Mouse (Mus musculus) midbrain, embryonic 12.5 days (tissue): ENCODE measurements at regions not wholly inside any gene's neighbourhood (a gene's known extent, or its start where the extent isn't known, plus 50 kb on each side); places are given as distances from the start of the nearest gene placed in this dataset.

Source experiments
- ATAC-seq: fragments of 200-750 bp; cut with Nextera tagmentation; 2 replicates; pipeline ENCODE4 v1.8.0; 2017; ENCODE audit warnings: low read depth, moderate TSS enrichment, moderate library complexity; ENCODE audit not compliant: low FRiP score
- H3K27ac ChIP-seq: fragments of 300-500 bp; sonication (generic); replicated peaks from 2 replicates; pipeline ENCODE4 v1.5.1; 2016; ENCODE audit warnings: mild to moderate bottlenecking
- H3K27me3 ChIP-seq: fragments of 300-500 bp; sonication (generic); 2 replicates; pipeline ENCODE4 v1.6.1; 2016; ENCODE audit warnings: mild to moderate bottlenecking
- H3K36me3 ChIP-seq: fragments of 300-500 bp; sonication (generic); 2 replicates; pipeline ENCODE4 v1.6.1; 2016
- H3K4me1 ChIP-seq: fragments of 300-500 bp; sonication (generic); 2 replicates; pipeline ENCODE4 v1.6.1; 2016
- H3K4me2 ChIP-seq: fragments of 300-500 bp; sonication (generic); replicated peaks from 2 replicates; pipeline ENCODE4 v1.6.1; 2016; ENCODE audit warnings: mild to moderate bottlenecking, moderate library complexity
- H3K4me3 ChIP-seq: fragments of 300-500 bp; sonication (generic); 2 replicates; pipeline ENCODE4 v1.5.1; 2016; ENCODE audit warnings: mild to moderate bottlenecking
- H3K9ac ChIP-seq: fragments of 300-500 bp; sonication (generic); replicated peaks from 2 replicates; pipeline ENCODE4 v1.6.1; 2016; ENCODE audit warnings: mild to moderate bottlenecking, moderate library complexity
- H3K9me3 ChIP-seq: fragments of 300-500 bp; sonication (generic); 2 replicates; pipeline ENCODE4 v1.6.1; 2016; ENCODE audit warnings: mild to moderate bottlenecking
- WGBS: fragments of 180-500 bp; shearing (Covaris S2); methylation state at CpG from one replicate; pipeline ENCODE4 v1.1.7; 2016; 5-methylcytosine and 5-hydroxymethylcytosine counted together

DNA sequence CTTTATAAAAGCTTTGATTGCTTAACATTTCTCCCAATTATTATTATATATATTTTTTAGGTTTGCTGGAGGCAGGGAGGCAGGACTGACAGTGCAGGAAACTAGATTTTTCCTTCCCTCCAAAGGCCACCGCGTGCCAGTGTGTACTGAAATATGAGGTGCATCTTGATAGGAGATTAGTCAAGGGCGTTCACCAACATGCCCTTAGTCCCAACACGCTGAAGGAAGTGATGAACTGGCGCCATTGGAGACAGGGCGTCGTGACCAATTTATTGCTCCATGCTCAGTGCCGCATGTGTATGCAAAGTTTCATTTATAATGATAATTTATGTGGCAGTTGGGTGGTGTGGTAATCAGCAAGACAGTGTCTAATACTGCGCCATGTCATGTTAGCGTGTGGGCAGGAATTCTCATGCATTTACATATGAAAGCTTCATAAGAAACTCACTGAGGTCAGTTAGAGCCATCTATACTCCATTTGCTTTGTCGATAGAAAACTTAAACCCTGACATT is 66.2 kb downstream of the Isl1 start:
- H3K4me3 ChIP-seq, result no peak overlapping the region
- no peaks in the 10 kb centered on the region for H3K9me3 ChIP-seq
- WGBS, result 81% methylated on average over 11 of the region's 11 CpGs
- H3K27ac ChIP-seq, result no peak overlapping the region
- H3K9ac ChIP-seq, result no peak overlapping the region
- ATAC-seq, result peak; percentile 76
- no peak overlapping the region for H3K4me2 ChIP-seq
- no peaks in the 10 kb centered on the region for H3K27me3 ChIP-seq
- no peaks in the 10 kb centered on the region for H3K36me3 ChIP-seq
- H3K4me1 ChIP-seq, result no peaks in the 10 kb centered on the region

- ATAC-seq, result no peak
- Histone ChIP-seq H3K27me3 (no peaks in the 10 kb centered on the region), H3K4me2 (no peak overlapping the region), H3K4me3 (no peak overlapping the region), H3K9ac (no peak overlapping the region), H3K27ac (no peak overlapping the region), H3K4me1 (0 out of 2 replicates have a peak, but pooled peaks cover 2% of the 10 kb centered on the region), H3K9me3 (no peaks in the 10 kb centered on the region), H3K36me3 (no peaks in the 10 kb centered on the region)
- 48% methylated on average over 3 of the region's 3 CpGs for WGBS
Measured at GRCm38 (mm10) chr13:116215101-116215500, 94.4 kb downstream of the Isl1 start.

GRCm38 (mm10) chr13:116213843-116214829 is 95.4 kb downstream of the Isl1 start:
- Histone ChIP-seq H3K9me3 (no peaks in the 10 kb centered on the region), H3K4me2 (no peak overlapping the region), H3K27ac (no peak overlapping the region), H3K9ac (no peak overlapping the region), H3K27me3 (no peaks in the 10 kb centered on the region), H3K4me3 (no peak overlapping the region), H3K36me3 (no peaks in the 10 kb centered on the region), H3K4me1 (0 out of 2 replicates have a peak, but pooled peaks cover 2% of the 10 kb centered on the region)
- peak; percentile 69; the same call in 1 of the 2 replicates for ATAC-seq
- WGBS, result 51% methylated on average over 6 of the region's 6 CpGs

GRCm38 (mm10) chr13:116201177-116201920 is 108.1 kb downstream of the Isl1 start:
- Histone ChIP-seq H3K27ac (no peak overlapping the region), H3K9ac (no peak overlapping the region), H3K4me3 (peak overlapping the region; percentile 18), H3K4me1 (0 out of 2 replicates have a peak, but pooled peaks cover 2% of the 10 kb centered on the region), H3K27me3 (no peaks in the 10 kb centered on the region), H3K36me3 (no peaks in the 10 kb centered on the region), H3K4me2 (peak overlapping the region; percentile 44), H3K9me3 (no peaks in the 10 kb centered on the region)
- peak; percentile 92 for ATAC-seq
- WGBS, result 1% methylated on average over 11 of the region's 11 CpGs

GRCm38 (mm10) chr13:116187059-116187458 is 122.4 kb downstream of the Isl1 start:
- H3K36me3 ChIP-seq, result no peaks in the 10 kb centered on the region
- H3K27me3 ChIP-seq, result no peaks in the 10 kb centered on the region
- H3K4me1 ChIP-seq, result no peaks in the 10 kb centered on the region
- ATAC-seq, result no peak
- WGBS, result 76% methylated on average over 7 of the region's 7 CpGs
- H3K9me3 ChIP-seq, result no peaks in the 10 kb centered on the region
- no peak overlapping the region for H3K4me3 ChIP-seq
- H3K9ac ChIP-seq, result no peak overlapping the region
- H3K27ac ChIP-seq, result no peak overlapping the region
- H3K4me2 ChIP-seq, result no peak overlapping the region

GRCm38 (mm10) chr13:116177781-116178180 is 131.7 kb downstream of the Isl1 start:
- Histone ChIP-seq H3K27ac (no peak overlapping the region), H3K4me2 (no peak overlapping the region), H3K4me3 (no peak overlapping the region), H3K27me3 (peaks cover 13% of the 10 kb centered on the region), H3K36me3 (no peaks in the 10 kb centered on the region), H3K4me1 (no peaks in the 10 kb centered on the region), H3K9me3 (no peaks in the 10 kb centered on the region), H3K9ac (no peak overlapping the region)
- WGBS, result 28% methylated on average over 3 of the region's 3 CpGs
- ATAC-seq, result no peak

DNA sequence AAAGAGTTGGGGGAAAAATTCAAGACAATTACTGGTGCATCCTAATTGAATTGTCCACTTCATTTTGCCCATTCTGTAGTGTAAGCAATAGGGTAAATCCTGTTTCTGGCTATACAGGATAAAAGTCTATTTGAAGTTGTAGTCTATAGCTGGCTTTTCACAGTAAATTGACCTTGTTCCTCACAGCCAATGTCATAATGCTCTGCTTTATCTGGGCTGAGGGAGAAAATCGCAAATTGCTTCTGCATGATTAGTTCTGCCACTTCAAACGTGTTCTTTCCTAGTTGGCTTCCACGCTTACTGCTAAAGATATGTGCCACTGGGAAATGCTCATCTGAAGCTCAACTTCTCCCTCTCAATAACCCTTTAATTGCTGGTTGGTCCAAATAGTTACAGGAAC is 134.5 kb downstream of the Isl1 start:
- H3K9me3 ChIP-seq, result no peaks in the 10 kb centered on the region
- H3K9ac ChIP-seq, result no peak overlapping the region
- H3K4me3 ChIP-seq, result no peak overlapping the region
- no peaks in the 10 kb centered on the region for H3K36me3 ChIP-seq
- peaks cover 20% of the 10 kb centered on the region for H3K27me3 ChIP-seq
- no peaks in the 10 kb centered on the region for H3K4me1 ChIP-seq
- WGBS, result 2% methylated on average over 3 of the region's 3 CpGs
- ATAC-seq, result peak; percentile 58; the same call in 1 of the 2 replicates
- H3K27ac ChIP-seq, result no peak overlapping the region
- H3K4me2 ChIP-seq, result no peak overlapping the region

DNA sequence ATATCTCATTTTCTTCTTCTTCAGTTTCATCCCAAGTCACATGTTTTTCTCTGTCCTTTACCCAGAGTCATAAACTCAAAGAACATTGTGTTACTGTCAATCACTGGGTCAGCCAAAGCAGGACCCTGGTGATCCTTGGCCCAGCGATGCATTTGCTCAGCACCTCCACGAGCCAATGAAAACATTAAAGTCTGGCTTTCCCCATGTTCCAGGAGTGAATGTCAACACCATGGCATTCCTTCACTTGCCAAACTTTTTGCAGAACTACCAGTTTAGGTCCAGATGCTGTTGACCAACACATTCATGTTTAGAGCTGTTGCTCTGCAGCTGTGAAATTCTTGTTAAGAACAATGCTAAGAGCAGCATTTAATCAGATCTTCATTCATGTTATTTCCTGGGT is 135.6 kb downstream of the Isl1 start:
- no peak overlapping the region for H3K4me2 ChIP-seq
- H3K36me3 ChIP-seq, result no peaks in the 10 kb centered on the region
- H3K4me1 ChIP-seq, result no peaks in the 10 kb centered on the region
- no peak for ATAC-seq
- no peak overlapping the region for H3K9ac ChIP-seq
- peaks cover 16% of the 10 kb centered on the region for H3K27me3 ChIP-seq
- H3K4me3 ChIP-seq, result no peak overlapping the region
- H3K27ac ChIP-seq, result no peak overlapping the region
- H3K9me3 ChIP-seq, result no peaks in the 10 kb centered on the region
- 42% methylated on average over 2 of the region's 2 CpGs for WGBS

GRCm38 (mm10) chr13:116143022-116143421 is 166.5 kb downstream of the Isl1 start:
- H3K27ac ChIP-seq, result no peak overlapping the region
- no peaks in the 10 kb centered on the region for H3K4me1 ChIP-seq
- no peak overlapping the region for H3K9ac ChIP-seq
- WGBS, result 82% methylated on average over 5 of the region's 5 CpGs
- H3K36me3 ChIP-seq, result no peaks in the 10 kb centered on the region
- no peak overlapping the region for H3K4me2 ChIP-seq
- ATAC-seq, result no peak
- H3K27me3 ChIP-seq, result no peaks in the 10 kb centered on the region
- H3K9me3 ChIP-seq, result no peaks in the 10 kb centered on the region
- H3K4me3 ChIP-seq, result no peak overlapping the region

- no peaks in the 10 kb centered on the region for H3K27me3 ChIP-seq
- WGBS, result 96% methylated on average over 1 of the region's 1 CpGs
- no peak overlapping the region for H3K4me2 ChIP-seq
- no peak for ATAC-seq
- no peaks in the 10 kb centered on the region for H3K36me3 ChIP-seq
- H3K9me3 ChIP-seq, result no peaks in the 10 kb centered on the region
- H3K4me3 ChIP-seq, result no peak overlapping the region
- H3K27ac ChIP-seq, result no peak overlapping the region
- no peak overlapping the region for H3K9ac ChIP-seq
- no peaks in the 10 kb centered on the region for H3K4me1 ChIP-seq
Measured at GRCm38 (mm10) chr13:116118664-116119063, 190.8 kb downstream of the Isl1 start.

GRCm38 (mm10) chr13:116111032-116111808 is 198.3 kb downstream of the Isl1 start:
- Histone ChIP-seq H3K4me3 (no peak overlapping the region), H3K9me3 (no peaks in the 10 kb centered on the region), H3K4me2 (no peak overlapping the region), H3K4me1 (no peaks in the 10 kb centered on the region), H3K9ac (no peak overlapping the region), H3K27ac (no peak overlapping the region), H3K27me3 (no peaks in the 10 kb centered on the region), H3K36me3 (no peaks in the 10 kb centered on the region)
- no peak for ATAC-seq
- WGBS, result 63% methylated on average over 7 of the region's 7 CpGs
